Mouse (Mus musculus) megakaryocyte, embryonic 14.5 days (primary cell): Measurements from ENCODE around the gene Apc2.

Experiments used
- FLI1 ChIP-seq: IDR thresholded peaks from 2 replicates; pipeline ENCODE4 v1.6.1; 2012; ENCODE audit warnings: low read length, inconsistent platforms, mixed read lengths
- GATA1 ChIP-seq: IDR thresholded peaks from 3 replicates; pipeline ENCODE4 v1.6.1; 2012; ENCODE audit warnings: mixed read lengths, low read length, inconsistent platforms, borderline replicate concordance

- TF ChIP-seq GATA1 (no peak), FLI1 (no peak)
Observed at GRCm38 (mm10) chr10:80262776-80263365, 32.9 kb upstream of the Apc2 start.
